20 mouse cellular contexts compared by ENCODE assay signal in the genomic region with DNA sequence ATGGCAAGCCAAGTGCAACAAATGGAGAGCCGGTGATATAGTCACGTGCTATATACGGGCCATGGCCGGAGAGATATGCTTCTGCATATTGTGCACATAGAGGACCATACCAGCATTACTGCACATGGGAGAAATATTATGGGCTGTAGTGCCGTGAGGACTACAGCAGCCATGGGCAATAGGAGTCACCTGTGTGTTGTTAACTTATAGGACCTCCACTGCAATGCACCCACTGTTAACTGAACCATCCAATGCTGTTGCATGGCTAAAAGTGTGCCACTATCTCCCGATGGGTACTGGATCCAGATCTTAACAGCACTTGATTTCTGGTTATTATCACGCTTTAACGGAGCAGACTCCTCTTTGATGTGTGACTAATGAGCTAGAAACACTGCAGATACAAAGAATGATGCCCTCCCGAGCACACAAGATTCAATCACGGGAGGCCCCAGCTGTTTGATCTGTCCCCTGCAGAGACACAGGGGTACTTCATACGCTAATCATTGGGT. TPM values are rescaled to one million over a fixed set of nuclear protein-coding genes. Genes with fewer than 3 reads are reported as not detected.
DNase-seq lines count a peak whose midpoint lies in the region; ATAC-seq and TF ChIP-seq lines count a peak whose summit lies in the region.
"Had no signal": no experiment of that assay in that cellular context is flagged by ENCODE, and none has a peak within 500 bp of the region (broad histone marks: within the 10 kb centered on the region; RNA-seq: fewer than 3 reads in every experiment).

No protein-coding gene starts in this region.

- peaks cover 13% of the 10 kb centered on the region; the same call in 1 of the 2 replicates for H3K4me1 ChIP-seq in midbrain, embryonic 13.5 days (replicated peaks)
- H3K4me1 ChIP-seq in midbrain, embryonic 10.5 days: no peaks in the 10 kb centered on the region
- no peaks in the 10 kb centered on the region; the same call in 1 of the 2 replicates for H3K4me1 ChIP-seq in forebrain, postnatal 0 days (ENCODE audit: insufficient read depth)
- H3K4me1 ChIP-seq in midbrain, embryonic 15.5 days: 0 out of 2 replicates have a peak, but pooled peaks cover 3% of the 10 kb centered on the region
- H3K4me1 ChIP-seq: embryonic facial prominence, embryonic 13.5 days; liver, embryonic 12.5 days had no signal

- TF ChIP-seq CTCF in forebrain, postnatal 0 days (IDR thresholded peaks at IDR 0.05; ENCODE audit: low read depth): no peak

- no peaks in the 10 kb centered on the region for H3K27me3 ChIP-seq in midbrain, embryonic 13.5 days
- no peaks in the 10 kb centered on the region for H3K27me3 ChIP-seq in midbrain, embryonic 10.5 days (ENCODE audit: low read depth, poor library complexity, severe bottlenecking)
- H3K27me3 ChIP-seq in forebrain, postnatal 0 days (ENCODE audit: insufficient read depth, low read length): no peaks in the 10 kb centered on the region
- no peaks in the 10 kb centered on the region for H3K27me3 ChIP-seq in midbrain, embryonic 15.5 days (replicated peaks)
- H3K27me3 ChIP-seq: embryonic facial prominence, embryonic 13.5 days; liver, embryonic 12.5 days; midbrain, embryonic 12.5 days had no signal

- no peaks in the 10 kb centered on the region for H3K9me3 ChIP-seq in midbrain, embryonic 13.5 days
- H3K9me3 ChIP-seq in midbrain, embryonic 10.5 days (replicated peaks): no peaks in the 10 kb centered on the region
- H3K9me3 ChIP-seq in forebrain, postnatal 0 days (ENCODE audit: low read length): no peaks in the 10 kb centered on the region
- no peaks in the 10 kb centered on the region for H3K9me3 ChIP-seq in midbrain, embryonic 15.5 days
- H3K9me3 ChIP-seq: embryonic facial prominence, embryonic 13.5 days; liver, embryonic 12.5 days; midbrain, embryonic 12.5 days had no signal

- peak overlapping the region; percentile 36; the same call in 1 of the 2 replicates for H3K27ac ChIP-seq in midbrain, embryonic 13.5 days
- no peak overlapping the region for H3K27ac ChIP-seq in midbrain, embryonic 10.5 days (replicated peaks)
- H3K27ac ChIP-seq in forebrain, postnatal 0 days (ENCODE audit: low read depth, low read length): no peak overlapping the region
- no peak overlapping the region for H3K27ac ChIP-seq in midbrain, embryonic 15.5 days
- H3K27ac ChIP-seq: embryonic facial prominence, embryonic 13.5 days; left cerebral cortex, adult 2 months; liver, embryonic 12.5 days; midbrain, embryonic 12.5 days had no signal

- H3K4me2 ChIP-seq in midbrain, embryonic 13.5 days (replicated peaks): no peak overlapping the region
- no peak overlapping the region for H3K4me2 ChIP-seq in forebrain, postnatal 0 days (ENCODE audit: low read depth)
- H3K4me2 ChIP-seq in midbrain, embryonic 15.5 days: no peak overlapping the region
- H3K4me2 ChIP-seq: embryonic facial prominence, embryonic 13.5 days; liver, embryonic 12.5 days; lung, embryonic 14.5 days; midbrain, embryonic 12.5 days had no signal

- no peak overlapping the region for H3K9ac ChIP-seq in midbrain, embryonic 13.5 days (replicated peaks)
- no peak overlapping the region for H3K9ac ChIP-seq in forebrain, postnatal 0 days
- no peak overlapping the region for H3K9ac ChIP-seq in midbrain, embryonic 15.5 days
- H3K9ac ChIP-seq: embryonic facial prominence, embryonic 13.5 days; liver, embryonic 12.5 days; lung, embryonic 14.5 days; midbrain, embryonic 12.5 days had no signal

- no peaks in the 10 kb centered on the region for H3K36me3 ChIP-seq in midbrain, embryonic 13.5 days
- H3K36me3 ChIP-seq in midbrain, embryonic 10.5 days: no peaks in the 10 kb centered on the region
- H3K36me3 ChIP-seq in forebrain, postnatal 0 days (ENCODE audit: insufficient read depth): no peaks in the 10 kb centered on the region
- no peaks in the 10 kb centered on the region for H3K36me3 ChIP-seq in midbrain, embryonic 15.5 days (replicated peaks)
- H3K36me3 ChIP-seq: embryonic facial prominence, embryonic 13.5 days; liver, embryonic 12.5 days; midbrain, embryonic 12.5 days had no signal

- no peak overlapping the region for H3K4me3 ChIP-seq in midbrain, embryonic 13.5 days (replicated peaks)
- H3K4me3 ChIP-seq in midbrain, embryonic 10.5 days: no peak overlapping the region
- no peak overlapping the region for H3K4me3 ChIP-seq in forebrain, postnatal 0 days (ENCODE audit: low read depth, low read length)
- no peak overlapping the region for H3K4me3 ChIP-seq in midbrain, embryonic 15.5 days
- H3K4me3 ChIP-seq: embryonic facial prominence, embryonic 13.5 days; left cerebral cortex, adult 2 months; liver, embryonic 12.5 days; midbrain, embryonic 12.5 days had no signal

- no peak for DNase-seq in midbrain, embryonic 10.5 days (ENCODE audit: low spot score)
- peak; percentile 7 for DNase-seq in forebrain, postnatal 0 days
- peak; percentile 56 for DNase-seq in retina, postnatal 1 day
- DNase-seq in spleen, adult 12 weeks (ENCODE audit: low spot score): no peak
- no peak for DNase-seq in cerebellum, adult 11 months
- DNase-seq: cerebellum, adult 2 months; kidney, adult 2 months; kidney, postnatal 14 days; lung, embryonic 14.5 days; lung, postnatal 4 days had no signal

- WGBS in midbrain, embryonic 13.5 days: 54% methylated on average over 11 of the region's 11 CpGs
- 79% methylated on average over 11 of the region's 11 CpGs for WGBS in midbrain, embryonic 10.5 days
- 52% methylated on average over 11 of the region's 11 CpGs for WGBS in forebrain, postnatal 0 days
- WGBS in midbrain, embryonic 15.5 days: 54% methylated on average over 11 of the region's 11 CpGs

- ATAC-seq in midbrain, embryonic 13.5 days: peak; percentile 80
- ATAC-seq in forebrain, postnatal 0 days: peak; percentile 45
- ATAC-seq in midbrain, embryonic 15.5 days (replicated peaks): peak; percentile 83
- ATAC-seq: liver, embryonic 12.5 days had no signal

RNA-seq across cellular contexts. Expression of gene Il18rap, which starts 32.0 kb away (rescaled TPM):
- polyA plus RNA-seq in midbrain, embryonic 13.5 days (2015; fragmentation: Nextera tagmentation; extraction: Ambion mirVana): 0.13 TPM in 1 of 2 replicates, not detected in the other
- polyA plus RNA-seq in midbrain, embryonic 10.5 days (2016; fragmentation: Nextera tagmentation; extraction: Ambion mirVana): 0.10 TPM in 1 of 2 replicates, not detected in the other
- 0.23 and 1.1 TPM in 2 replicates for total RNA-seq in forebrain, postnatal 0 days (2014; rRNA removed)
- polyA plus RNA-seq in forebrain, postnatal 0 days (2015; fragmentation: Nextera tagmentation; extraction: Ambion mirVana): 0.06 TPM in 1 of 2 replicates, not detected in the other
- 0.09 and 0.15 TPM in 2 replicates for polyA plus RNA-seq in midbrain, embryonic 15.5 days (2015; fragmentation: Nextera tagmentation; extraction: Ambion mirVana)
- total RNA-seq: gastrocnemius, adult 8-10 months had no signal

RNA-seq across cellular contexts. Expression of gene Slc9a4, which starts 32.8 kb away (rescaled TPM):
- polyA plus RNA-seq in midbrain, embryonic 13.5 days (2015; fragmentation: Nextera tagmentation; extraction: Ambion mirVana): not detected in 2 replicates
- polyA plus RNA-seq in midbrain, embryonic 10.5 days (2016; fragmentation: Nextera tagmentation; extraction: Ambion mirVana): not detected in 2 replicates
- total RNA-seq in forebrain, postnatal 0 days (2014; rRNA removed): 0.31 and 0.33 TPM in 2 replicates
- 0.13 and 0.15 TPM in 2 replicates for polyA plus RNA-seq in forebrain, postnatal 0 days (2015; fragmentation: Nextera tagmentation; extraction: Ambion mirVana)
- polyA plus RNA-seq in midbrain, embryonic 15.5 days (2015; fragmentation: Nextera tagmentation; extraction: Ambion mirVana): not detected in 2 replicates
- total RNA-seq: neutrophil, adult 5-6 weeks had no signal
- polyA plus RNA-seq: embryonic facial prominence, embryonic 13.5 days; limb, embryonic 11.5 days; liver, embryonic 12.5 days; lung, embryonic 14.5 days; midbrain, embryonic 12.5 days; small intestine, adult 2 months had no signal

Comparison
In these comparisons a context has a peak if more than half of its experiments do, and no peak if none do; other contexts are left out.
1. DNase-seq: peak in forebrain, postnatal 0 days (single experiment) and retina, postnatal 1 day (single experiment); none in midbrain, embryonic 10.5 days (single experiment), spleen, adult 12 weeks (single experiment) and cerebellum, adult 11 months (single experiment).
2. Peak in every context shown above with its lines, with median percentiles within 50 percentile points of each other: ATAC-seq.